Mouse (Mus musculus) R1 (cell line): ENCODE measurements at regions not wholly inside any gene's neighbourhood (a gene's known extent, or its start where the extent isn't known, plus 50 kb on each side); places are given as distances from the start of the nearest gene placed in this dataset.

Experiments
- DNase-seq: peaks from one replicate; pipeline ENCODE4 v3.0.0-alpha.2; 2018; ENCODE audit warnings: low read depth, low spot score

DNA sequence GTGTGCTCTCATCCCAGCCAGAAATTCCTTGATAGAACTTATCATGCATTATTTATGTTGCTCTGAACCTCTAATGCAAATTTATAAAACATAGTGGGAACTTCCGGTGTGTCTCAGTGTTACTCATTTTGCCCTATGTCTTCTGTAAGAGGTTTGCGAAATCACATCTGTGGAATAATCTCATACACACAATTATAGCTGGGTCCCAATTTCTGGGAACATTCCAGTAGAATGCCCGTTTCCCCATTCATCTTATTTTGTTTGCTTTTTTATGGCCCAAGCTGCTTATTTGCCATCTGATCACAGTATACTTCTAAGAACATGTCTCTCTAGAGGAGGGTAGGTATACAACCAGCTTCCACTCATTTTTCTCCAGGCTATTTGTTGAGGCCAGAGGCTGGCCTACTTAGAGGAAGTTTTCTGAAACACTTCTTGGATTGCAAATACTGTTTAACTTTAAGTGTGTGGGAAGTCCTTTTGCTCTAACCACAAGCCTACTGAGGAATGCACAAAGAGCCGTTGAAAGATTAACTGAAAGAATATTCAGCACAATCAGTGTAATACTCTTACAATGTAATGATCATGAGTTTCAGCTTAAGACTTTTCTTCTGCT is 474.1 kb upstream of the Slit2 start:
- DNase-seq = no peak

DNA sequence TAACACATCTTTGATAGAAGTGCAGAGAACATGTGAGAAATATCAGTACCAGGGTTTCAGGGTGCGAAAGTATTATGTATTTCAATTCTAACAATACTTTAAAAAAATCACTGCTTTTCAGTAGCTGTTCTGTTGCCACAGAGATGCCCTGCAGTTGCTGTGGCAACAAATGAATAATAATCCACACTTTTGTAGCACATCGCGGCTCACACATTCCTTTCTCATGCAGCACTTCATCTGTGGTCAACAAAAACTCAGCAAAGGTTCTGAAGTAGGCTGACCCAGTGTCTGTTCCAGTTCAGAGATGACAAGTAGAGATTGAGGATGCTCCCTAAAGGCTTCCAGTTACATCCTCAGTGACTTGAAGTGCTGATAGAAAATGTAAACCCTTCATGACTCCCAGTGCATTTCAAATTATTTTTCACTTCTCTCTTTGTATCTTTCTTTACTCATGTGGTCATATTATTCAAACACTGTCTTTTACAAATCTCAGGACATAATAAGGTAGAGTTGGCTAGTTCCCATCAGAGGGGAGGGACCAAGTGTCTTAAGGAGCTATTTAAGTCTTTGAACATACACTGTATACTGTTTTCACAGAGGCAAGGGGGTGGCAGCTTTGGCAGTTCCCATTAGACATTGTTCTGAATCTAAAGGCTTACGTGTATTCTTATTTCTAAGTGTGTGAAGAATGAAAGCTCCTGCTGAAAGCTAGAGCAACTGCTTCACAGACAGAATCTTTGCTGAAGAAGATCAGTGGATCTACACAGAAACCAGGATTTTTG is 460.6 kb upstream of the Slit2 start:
- no peak for DNase-seq

DNA sequence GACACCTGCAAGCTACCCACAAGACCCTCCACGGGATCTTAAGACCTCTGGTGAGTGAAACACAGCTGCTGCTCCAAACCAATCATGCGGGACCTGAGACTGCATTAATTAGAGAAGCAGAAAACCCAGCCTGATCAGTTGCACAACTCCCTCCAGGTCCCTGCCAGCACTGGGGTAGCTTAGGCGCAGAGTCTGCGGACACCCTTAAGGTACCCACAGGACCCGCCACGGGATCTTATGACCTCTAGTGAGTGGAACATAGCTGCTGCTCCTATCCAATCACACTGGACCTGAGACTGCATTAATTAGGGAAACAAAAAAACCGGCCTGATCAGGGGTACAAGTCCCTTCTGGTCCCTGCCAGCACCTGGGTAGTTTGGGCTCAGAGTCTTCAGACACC is 454.3 kb upstream of the Slit2 start:
- DNase-seq = no peak

DNA sequence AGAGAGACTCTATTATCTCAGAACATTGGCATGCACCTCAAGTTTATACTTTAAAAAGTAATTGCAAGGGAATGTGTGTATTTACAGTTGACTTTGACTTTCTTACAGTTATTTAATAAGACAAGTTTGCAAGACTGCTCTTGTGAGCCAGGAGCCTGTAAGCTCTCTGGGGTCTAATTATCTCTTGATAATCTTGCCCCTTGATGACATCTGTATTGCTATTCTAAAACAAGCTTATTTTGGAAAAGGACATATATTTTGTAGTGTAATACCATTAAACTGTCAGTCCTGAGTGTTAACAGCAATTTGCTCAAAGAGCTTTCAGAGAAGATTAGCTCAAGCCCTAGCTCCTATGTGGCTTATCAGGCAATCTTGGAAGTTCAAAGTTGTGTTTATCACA is 445.4 kb upstream of the Slit2 start:
- DNase-seq = no peak

DNA sequence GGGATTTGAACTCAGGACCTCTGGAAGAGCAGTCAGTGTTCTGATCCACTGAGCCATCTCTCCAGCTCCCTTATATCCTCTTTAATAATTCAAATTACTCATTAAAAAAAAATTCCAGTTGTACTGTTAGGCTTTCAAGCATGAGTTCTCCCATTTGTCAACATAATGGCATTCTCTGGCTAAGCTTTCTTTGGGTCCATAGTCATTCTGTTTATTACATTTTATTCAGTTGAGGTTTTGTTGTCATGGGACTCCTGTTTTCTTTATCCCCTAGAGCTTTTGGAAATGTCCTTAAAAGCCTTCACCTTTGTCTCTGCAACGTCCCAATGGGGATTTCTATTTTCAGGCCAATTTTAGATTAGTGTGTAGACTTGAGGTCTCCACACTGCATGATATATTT is 440.7 kb upstream of the Slit2 start:
- no peak for DNase-seq

DNA sequence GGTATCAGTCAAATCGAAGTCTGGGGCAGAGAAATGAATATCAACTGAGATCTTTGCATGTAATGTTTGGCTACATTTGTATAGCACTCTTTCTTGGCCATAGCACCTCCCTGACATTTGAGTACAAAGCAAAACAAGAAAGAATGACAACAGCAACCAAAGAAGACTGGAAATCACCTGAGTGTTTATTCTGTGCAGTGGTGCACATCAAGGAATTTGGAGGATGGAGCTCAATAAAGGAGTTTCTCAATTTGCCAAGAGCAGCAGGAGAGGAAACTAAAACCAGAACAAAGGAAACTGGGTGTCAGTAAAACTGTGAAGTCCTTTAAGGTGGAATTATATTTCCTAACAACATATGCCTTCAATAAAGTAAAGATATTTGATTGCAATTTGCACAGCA is 426.2 kb upstream of the Slit2 start:
- no peak for DNase-seq

DNA sequence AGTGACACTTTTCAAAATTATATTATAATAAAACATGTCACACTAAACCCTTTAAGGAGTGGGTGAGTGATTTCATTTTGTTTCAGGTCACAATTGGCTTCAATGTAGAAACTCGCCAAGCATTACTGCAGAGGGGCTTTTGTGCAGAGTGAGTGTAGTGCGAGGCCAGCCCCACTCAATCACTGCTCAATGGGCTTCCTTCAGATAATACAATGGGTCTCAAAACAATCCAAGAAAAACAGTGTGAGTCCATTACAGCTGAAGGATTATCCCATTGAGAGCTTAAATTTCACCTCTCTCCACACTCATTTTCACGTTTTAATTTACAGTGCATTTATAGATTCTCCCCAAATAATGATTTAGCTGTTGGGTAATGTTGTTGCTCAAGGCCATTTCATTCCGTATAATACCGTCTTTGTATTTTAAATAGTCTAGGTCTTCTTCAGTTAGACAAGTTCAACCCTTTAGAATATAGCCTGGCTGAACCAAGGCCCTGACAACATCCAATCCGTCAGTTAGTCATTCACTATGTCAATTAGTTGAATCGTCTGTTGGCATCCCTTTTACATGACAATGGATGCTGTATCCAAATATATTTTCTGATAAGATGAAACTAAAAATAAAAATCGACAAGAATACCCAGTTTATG is 425.7 kb upstream of the Slit2 start:
- no peak for DNase-seq
